Mouse (Mus musculus): ENCODE measurements around the gene Sgf29. TPM values are rescaled to one million over a fixed set of nuclear protein-coding genes. Genes with fewer than 3 reads are reported as not detected.
"Not testable (repeated sequence)": the region's sequence is repeated elsewhere in the genome, so short reads cannot be mapped to it uniquely, and the experiment has no call there.

The Sgf29 gene
- total RNA-seq, 2 experiments from 2014 or later = 23.2 to 24.6 TPM

- intact Hi-C loops (cut with DNase I; ENCODE audit: low total_unique reads) = no loop called here
- DNase-seq = no peak
Measured at GRCm38 (mm10) chr7:126635375-126635774, 13.7 kb upstream of the Sgf29 start.

- DNase-seq = no peak
- intact Hi-C loops (cut with DNase I; ENCODE audit: low total_unique reads) = loop anchor here (2.0 kb wide), 1 partner anchor 58 kb away; no protein-coding TSS in a partner anchor
Measured at GRCm38 (mm10) chr7:126636733-126637520, 12.2 kb upstream of the Sgf29 start.

- DNase-seq = no peak
- intact Hi-C loops (cut with DNase I; ENCODE audit: low total_unique reads) = no loop called here
Measured at GRCm38 (mm10) chr7:126642545-126643243, 6.4 kb upstream of the Sgf29 start.

GRCm38 (mm10) chr7:126643244-126643617 is 5.9 kb upstream of the Sgf29 start:
- intact Hi-C loops (cut with DNase I; ENCODE audit: low total_unique reads); DNase-seq: not testable (repeated sequence)

GRCm38 (mm10) chr7:126644345-126644744 is 4.8 kb upstream of the Sgf29 start:
- intact Hi-C loops (cut with DNase I; ENCODE audit: low total_unique reads) = no loop called here

GRCm38 (mm10) chr7:126644914-126645313 is 4.2 kb upstream of the Sgf29 start:
- no peak for DNase-seq
- intact Hi-C loops (cut with DNase I; ENCODE audit: low total_unique reads) = no loop called here

More at GRCm38 (mm10) chr7:126644345-126644744, 4.8 kb upstream of the Sgf29 start:
- no peak for DNase-seq

GRCm38 (mm10) chr7:126645708-126646107 is 3.4 kb upstream of the Sgf29 start:
- DNase-seq = no peak
- intact Hi-C loops (cut with DNase I; ENCODE audit: low total_unique reads) = no loop called here

- intact Hi-C loops (cut with DNase I; ENCODE audit: low total_unique reads) = no loop called here
- no peak for DNase-seq
Measured at GRCm38 (mm10) chr7:126648486-126648885, 623 bp upstream of the Sgf29 start.

- intact Hi-C loops (cut with DNase I; ENCODE audit: low total_unique reads) = loop anchor here (5.0 kb wide), 1 partner anchor 41 kb away; no protein-coding TSS in a partner anchor
- no peak for DNase-seq
Measured at GRCm38 (mm10) chr7:126650852-126651251, 1.7 kb downstream of the Sgf29 start.

- intact Hi-C loops (cut with DNase I; ENCODE audit: low total_unique reads) = loop anchor here (5.0 kb wide), 1 partner anchor 38 kb away; no protein-coding TSS in a partner anchor
- DNase-seq = no peak
Measured at GRCm38 (mm10) chr7:126653991-126654390, 4.9 kb downstream of the Sgf29 start.

GRCm38 (mm10) chr7:126655695-126656094 is 6.6 kb downstream of the Sgf29 start:
- intact Hi-C loops (cut with DNase I; ENCODE audit: low total_unique reads) = no loop called here
- no peak for DNase-seq

GRCm38 (mm10) chr7:126657522-126657921 is 8.4 kb downstream of the Sgf29 start:
- intact Hi-C loops (cut with DNase I; ENCODE audit: low total_unique reads) = no loop called here

GRCm38 (mm10) chr7:126659771-126660170 is 10.7 kb downstream of the Sgf29 start:
- intact Hi-C loops (cut with DNase I; ENCODE audit: low total_unique reads) = no loop called here
- DNase-seq = no peak

More at GRCm38 (mm10) chr7:126657522-126657921, 8.4 kb downstream of the Sgf29 start:
- no peak for DNase-seq

GRCm38 (mm10) chr7:126663646-126664045 is 14.5 kb downstream of the Sgf29 start:
- intact Hi-C loops (cut with DNase I; ENCODE audit: low total_unique reads) = no loop called here
- no peak for DNase-seq

- DNase-seq = no peak
- intact Hi-C loops (cut with DNase I; ENCODE audit: low total_unique reads) = no loop called here
Measured at GRCm38 (mm10) chr7:126665269-126665668, 16.2 kb downstream of the Sgf29 start.

- intact Hi-C loops (cut with DNase I; ENCODE audit: low total_unique reads) = no loop called here
- no peak for DNase-seq
Measured at GRCm38 (mm10) chr7:126667495-126668090, 18.5 kb downstream of the Sgf29 start.

GRCm38 (mm10) chr7:126668452-126668851 is 19.3 kb downstream of the Sgf29 start:
- DNase-seq = no peak
- intact Hi-C loops (cut with DNase I; ENCODE audit: low total_unique reads) = no loop called here

GRCm38 (mm10) chr7:126670152-126670551 is 21.0 kb downstream of the Sgf29 start:
- intact Hi-C loops (cut with DNase I; ENCODE audit: low total_unique reads) = no loop called here
- DNase-seq = no peak

- no peak for DNase-seq
- intact Hi-C loops (cut with DNase I; ENCODE audit: low total_unique reads) = no loop called here
Measured at GRCm38 (mm10) chr7:126672111-126672510, 23.0 kb downstream of the Sgf29 start.

GRCm38 (mm10) chr7:126675104-126675503 is 26.0 kb downstream of the Sgf29 start:
- no peak for DNase-seq
- intact Hi-C loops (cut with DNase I; ENCODE audit: low total_unique reads) = no loop called here
